Mouse (Mus musculus) retina, postnatal 7 days (tissue): ENCODE measurements at regions not wholly inside any gene's neighbourhood (a gene's known extent, or its start where the extent isn't known, plus 50 kb on each side); places are given as distances from the start of the nearest gene placed in this dataset.
A peak's percentile ranks its signal among the peaks of the same experiment; 100 is the strongest.

ENCODE experiments used
- DNase-seq: peaks from one replicate; pipeline ENCODE4 v3.0.0-alpha.2; 2012; ENCODE audit warnings: low read depth, low spot score

DNA sequence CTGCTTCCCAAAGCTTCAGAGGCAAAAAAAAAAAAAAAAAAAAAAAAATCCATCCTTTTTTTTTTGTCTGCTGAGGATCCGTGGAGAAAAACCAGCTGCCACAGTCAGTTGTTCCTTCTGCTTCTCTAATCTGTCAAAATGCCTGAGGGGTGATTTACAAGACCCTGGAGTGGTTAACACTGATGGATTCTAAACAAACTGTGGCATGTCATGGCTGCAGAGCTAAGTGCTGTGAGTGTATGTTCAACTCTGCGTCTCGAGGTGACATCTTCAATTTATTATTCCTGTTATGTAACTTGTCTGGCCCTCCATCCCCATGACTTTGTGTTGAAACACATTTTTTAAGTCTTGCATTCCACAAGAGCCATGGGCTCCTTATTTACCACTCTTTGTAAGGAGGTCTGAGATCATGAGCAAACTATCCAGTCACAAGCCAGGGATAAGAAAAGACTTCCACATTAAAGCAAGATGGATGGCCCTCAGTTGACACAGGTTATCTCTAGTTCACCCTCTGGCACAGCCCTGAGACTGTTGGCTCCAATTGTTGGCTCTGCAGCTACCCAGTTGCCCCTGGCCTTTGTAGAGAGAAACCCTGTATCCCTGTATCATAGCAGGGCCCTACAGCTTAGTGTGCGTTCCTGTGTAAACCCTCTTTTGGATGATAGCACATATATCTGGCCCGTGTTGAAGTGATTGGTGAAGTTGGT is 153.6 kb downstream of the Thbs2 start:
- no peak for DNase-seq

DNA sequence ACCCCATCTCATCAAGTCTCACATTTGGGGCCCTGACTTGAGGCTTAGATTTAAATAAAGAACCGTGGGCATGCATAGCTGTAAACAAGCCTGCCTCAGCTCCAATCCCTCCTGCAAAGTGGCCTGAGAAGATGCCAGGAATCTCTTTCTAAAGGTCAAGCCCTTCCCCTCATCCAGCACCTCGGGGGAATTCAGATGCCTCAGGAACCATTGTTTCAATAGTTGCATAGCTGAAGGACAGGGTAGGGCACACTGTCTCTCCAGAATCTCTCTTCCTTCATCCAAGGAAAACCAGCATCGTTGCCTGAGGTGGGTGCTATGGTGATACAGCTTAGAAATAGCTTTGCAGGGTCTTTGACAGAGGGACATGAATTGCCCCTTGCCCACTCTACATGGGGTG is 154.4 kb downstream of the Thbs2 start:
- DNase-seq, result no peak

DNA sequence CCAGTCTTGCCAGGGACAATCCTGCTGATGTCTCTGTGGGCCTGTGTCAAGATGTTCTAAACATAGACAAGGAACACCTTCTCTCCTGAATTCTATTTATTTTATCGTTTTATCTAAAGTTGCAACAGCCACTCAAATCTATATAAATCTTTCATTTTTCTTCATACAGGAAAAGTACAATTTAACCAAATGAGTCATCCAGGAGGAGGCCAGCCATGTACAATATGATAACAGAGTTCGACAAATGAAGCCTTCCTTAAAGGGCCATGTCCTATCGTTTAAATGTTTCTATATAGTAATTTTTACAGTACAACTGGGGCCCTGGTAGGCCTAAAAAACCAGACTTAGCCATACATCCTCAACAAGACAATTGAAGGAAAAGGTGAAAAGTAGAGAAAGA is 154.8 kb downstream of the Thbs2 start:
- no peak for DNase-seq

DNA sequence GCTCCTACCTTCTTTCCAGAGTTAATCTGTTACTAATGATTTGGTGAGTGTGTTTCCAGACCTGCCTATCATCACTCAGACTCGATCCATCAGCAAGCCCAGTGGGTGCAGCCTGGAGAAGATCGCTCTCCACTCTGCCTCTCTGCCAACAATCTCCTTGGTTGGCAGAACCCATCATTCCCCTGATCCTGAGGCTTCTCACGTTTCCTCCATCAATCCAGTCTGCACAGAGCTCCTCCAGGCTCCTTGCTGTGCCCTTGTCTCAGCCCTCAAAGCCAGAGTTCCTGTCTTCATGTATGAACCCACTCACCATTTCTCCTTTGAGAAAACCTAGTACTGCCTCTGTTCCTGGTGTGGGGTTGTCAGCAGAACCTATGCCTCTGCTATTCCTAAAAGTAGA is 155.5 kb downstream of the Thbs2 start:
- DNase-seq, result no peak

DNA sequence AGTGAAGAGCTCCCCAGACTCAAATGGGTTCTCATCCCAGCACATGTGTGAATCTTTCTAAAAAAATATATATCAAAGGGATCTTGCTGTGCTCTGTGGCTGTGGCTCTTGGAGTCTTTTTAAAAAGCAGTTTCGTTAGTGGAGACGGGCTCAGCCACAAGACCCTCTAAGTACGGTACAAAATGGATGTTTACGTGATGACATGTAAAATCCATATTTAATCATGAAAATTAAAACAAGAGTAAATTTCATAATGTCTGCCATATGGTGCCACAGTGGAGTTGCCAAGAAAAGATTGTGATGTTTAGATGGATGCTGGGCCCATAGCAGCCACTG is 161.1 kb downstream of the Thbs2 start:
- DNase-seq, result no peak

DNA sequence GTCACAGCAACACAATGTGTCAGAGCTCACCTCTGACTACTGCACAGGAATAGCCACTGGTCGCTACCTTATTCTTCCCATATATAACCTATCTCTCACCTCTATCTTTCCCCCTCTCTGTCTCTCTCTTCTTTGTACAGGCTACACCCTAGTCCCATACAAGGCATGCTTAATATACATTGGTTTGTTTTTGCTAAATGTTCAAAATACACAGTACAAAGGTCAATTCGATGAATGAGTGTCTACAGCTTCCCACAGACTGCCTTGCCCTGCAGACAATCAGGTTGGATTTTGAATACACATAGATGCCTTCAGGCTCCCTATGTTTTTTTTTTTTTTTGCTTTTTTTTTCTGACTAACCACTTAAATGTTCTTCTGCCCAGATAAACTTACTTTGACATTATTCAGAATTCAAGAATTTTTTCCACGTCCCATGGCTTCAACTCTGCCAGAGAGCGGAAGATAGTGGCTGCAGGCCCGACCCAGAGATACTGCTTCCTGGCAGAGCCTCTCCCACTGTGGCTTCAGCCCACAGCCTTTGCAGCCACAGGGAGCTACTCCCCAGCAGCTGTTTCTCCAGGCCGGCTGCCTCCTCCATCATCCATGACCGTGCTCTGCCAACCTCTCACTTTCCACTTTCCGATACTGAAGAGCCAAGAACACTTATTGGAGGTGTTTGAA is 161.6 kb downstream of the Thbs2 start:
- no peak for DNase-seq

DNA sequence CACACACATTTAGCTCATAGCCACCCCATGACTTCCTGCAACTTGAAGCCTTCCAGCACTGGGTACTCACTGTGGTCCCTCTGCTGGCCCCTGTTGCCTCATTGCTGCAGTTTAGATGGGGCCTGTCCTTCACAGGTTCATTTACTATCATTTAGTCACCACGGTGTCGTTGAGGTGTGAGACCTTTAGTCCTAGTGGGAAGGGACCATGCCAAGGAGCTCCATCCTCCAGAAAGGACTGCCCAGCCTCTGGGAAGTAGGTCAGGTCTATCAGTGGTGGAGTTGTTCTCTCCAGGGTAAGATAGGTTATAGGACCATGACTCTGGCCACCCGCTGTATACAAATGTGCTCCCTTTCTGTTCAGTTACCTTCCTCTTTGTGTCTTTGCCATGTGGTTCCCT is 162.2 kb downstream of the Thbs2 start:
- DNase-seq, result no peak

DNA sequence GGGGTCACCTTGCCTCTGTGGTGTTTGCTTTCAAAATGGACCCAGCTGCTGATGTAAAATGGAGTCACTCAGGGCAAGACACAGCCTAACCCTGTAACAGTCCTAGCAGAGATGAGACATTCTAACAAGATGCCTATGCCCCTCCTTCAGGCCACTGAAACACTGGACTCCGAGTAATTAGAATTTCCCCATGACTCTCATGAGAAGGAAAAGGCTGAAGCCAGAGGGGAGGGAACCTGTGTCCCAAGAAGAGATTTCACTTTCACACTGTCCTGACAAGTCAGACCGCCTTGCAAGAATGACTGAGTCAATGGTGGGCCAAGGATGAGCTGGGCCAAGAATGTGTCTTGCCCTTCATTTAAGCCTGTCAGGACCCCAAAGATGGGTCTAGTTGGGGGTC is 166.3 kb downstream of the Thbs2 start:
- no peak for DNase-seq

DNA sequence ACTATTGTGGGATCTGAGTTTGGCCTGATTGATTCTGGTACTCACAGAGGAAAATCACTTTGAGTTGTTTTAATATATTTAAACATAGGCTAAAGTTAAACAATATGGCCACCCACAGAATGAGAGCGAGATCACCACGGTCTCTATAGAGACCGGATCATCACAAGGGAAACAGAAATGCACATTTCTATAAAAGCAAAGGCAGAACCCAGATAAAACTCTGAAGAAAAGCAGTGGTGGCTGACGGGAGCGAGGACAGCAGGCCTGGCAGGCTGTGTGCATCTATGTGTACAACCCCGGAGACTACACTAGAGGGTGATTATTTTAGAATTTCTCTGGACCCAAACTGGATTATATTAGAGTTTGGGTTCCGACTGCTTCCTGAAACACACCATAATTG is 168.8 kb downstream of the Thbs2 start:
- no peak for DNase-seq

DNA sequence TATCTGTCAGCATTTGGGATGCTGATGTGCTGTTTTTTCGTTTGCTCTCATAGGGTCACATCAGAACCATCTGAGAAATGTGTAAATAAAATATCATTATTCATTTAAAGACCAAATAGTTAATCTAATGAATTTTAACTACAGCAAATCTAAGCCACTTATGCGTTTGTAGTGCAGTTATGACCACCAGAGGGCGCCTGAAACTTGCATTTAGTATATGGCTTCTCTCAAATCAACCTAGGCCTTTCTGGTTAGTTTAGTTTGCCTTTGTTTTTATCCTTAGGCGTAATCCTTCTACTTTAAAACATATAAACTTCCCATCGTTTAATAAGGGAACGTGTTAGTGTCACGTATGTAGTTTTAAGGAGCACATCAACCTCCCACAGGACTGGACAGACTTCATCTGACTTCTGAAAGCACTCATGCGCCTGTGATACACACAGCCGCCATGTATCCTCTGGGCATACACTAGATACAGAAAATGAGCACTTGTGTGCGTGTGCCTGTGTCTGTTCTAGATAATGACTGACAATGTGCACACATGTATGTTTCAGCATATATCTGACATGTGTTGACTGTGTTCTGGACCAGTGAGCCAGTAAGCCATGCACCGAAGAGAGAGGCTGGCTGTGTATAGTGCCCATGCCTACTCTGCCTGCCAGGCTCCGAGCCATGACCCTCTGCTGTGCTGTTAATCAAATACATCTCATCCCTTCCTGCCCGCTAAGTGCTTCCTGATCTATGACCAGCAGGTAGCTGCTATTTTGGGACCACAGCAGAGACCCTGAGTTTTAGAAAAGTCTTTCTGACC is 169.4 kb downstream of the Thbs2 start:
- peak; percentile 61 for DNase-seq

DNA sequence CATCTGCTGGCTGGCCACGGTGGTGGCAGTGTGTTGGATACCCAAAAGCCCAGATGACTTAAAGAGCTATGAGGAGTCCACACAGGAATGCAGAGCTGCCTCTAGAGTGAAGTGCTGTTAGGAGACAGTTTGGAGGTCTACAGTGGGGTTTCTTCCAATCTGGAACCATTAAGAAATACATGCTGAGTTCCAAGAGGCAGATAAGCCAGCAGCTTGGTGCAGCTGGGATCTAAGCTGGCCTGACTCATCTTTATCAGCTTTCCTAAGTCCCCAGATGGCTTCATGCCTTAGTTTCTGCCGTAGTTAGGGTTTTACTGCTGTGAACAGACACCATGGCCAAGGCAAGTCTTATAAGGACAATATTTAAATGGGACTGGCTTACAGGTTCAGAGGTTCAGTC is 172.0 kb downstream of the Thbs2 start:
- DNase-seq, result no peak

DNA sequence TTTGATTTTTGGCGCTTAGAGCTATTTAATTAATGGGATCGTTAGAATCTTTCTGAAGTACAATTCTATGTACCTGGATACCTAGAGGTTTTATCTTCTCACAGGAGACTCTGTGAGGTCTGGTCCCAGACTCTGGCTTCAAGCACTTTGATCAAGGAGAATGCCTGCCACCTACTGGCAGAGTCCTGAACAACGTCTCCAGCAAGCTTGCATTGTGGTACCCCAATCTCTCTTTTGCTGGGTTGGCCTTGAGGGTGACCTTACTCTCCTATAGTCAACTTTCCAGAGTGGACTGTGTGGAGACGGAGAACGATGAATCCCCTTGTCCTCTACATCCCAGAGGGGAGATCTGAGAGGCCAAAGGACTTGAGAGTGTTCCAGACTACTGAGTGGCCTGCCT is 173.5 kb downstream of the Thbs2 start:
- peak; percentile 60 for DNase-seq

DNA sequence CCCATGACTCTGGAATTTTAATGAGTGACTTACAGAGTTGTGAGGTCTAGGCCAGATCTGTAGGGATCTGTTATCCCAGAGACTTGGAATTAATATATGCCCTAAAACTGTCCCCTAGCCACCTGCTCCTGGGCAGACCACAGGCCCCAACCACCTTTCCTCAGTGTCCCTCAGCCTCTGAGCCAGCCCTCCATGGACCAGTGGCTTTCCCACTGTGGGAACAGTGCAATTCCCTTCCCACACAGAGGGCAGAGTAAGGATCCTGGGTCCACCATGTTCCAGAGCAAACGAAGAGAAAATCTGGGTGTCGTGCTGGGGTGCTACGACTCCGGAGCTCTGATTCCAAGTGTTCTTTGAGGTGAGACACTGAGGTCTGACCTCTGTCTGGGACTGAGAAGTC is 174.7 kb downstream of the Thbs2 start:
- no peak for DNase-seq

DNA sequence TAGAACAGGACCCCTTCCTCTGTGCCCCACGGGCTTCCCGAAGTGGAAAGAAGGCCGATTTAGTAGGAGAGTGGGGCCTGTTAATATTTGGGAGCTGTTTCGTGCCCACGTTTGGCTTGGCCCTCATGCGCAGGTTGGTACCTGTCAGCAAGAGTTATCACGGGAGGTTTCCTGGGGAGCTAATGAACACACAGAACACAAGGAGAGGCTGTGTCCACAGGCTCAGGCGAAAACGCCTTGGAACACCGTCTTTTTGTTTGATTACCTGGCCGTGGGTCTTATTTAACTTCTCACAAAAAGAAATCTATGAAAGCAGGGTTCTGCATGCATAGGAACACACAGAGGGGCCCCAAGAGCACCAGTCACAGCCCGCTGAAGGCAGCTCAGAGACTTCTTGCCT is 175.8 kb downstream of the Thbs2 start:
- DNase-seq, result no peak

DNA sequence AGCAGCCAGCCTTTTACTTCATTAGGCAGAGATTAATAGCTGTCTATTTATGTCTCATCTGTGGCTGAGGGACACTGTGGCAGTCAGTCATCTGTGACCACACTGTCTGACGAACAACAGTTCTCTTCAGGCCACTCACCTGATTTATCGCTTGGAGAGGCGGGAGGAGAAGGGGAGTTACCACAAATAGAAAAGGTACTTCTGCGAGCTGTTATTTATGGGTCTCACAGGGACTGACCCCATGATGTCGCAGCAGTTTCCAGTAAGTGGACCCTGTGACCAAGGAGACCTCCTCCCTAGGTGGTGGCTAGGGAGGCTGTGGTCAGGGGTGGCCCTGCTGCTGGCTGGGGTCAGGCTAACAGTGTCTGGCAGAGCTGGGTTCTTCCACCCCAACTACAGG is 176.7 kb downstream of the Thbs2 start:
- no peak for DNase-seq

DNA sequence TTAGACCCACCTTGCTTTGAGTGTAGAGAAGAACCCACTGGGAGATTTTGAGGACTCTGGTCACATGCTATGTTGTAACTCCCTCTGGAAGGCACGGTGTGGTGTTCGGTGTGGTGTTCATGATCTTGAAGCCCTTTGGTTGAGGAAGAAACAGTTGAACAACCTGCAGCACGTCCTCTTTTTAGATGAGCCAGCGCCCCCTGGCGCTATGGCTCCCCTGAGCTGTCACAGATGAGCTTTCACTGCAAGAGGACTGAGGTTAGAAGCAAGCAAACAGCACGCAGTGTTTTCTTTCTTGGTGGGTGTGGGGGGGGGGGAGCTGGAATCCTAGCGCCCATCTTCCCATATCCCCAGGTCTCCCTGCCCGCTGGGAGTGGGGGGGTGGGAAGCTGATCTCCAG is 177.9 kb downstream of the Thbs2 start:
- DNase-seq, result peak; percentile 46

DNA sequence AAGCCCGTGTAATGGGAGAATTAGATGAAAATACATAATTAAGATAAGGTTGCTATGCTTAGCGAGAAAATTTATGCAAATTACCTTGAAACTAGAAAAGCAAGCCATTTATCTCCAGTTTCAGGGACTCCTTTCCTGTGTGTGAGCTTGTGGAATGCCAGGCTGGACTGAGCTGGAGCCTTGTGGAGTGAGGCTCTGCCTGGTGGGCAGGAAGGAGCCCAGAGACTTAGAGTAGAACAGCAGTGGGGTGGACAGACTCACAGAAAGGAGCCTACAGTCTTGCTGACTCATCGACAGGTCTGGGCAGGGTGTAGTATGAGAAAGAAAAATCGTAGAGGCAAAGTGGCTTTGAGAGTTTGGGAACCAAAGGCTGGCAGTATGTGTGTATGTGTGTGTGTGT is 180.6 kb downstream of the Thbs2 start:
- DNase-seq, result no peak

DNA sequence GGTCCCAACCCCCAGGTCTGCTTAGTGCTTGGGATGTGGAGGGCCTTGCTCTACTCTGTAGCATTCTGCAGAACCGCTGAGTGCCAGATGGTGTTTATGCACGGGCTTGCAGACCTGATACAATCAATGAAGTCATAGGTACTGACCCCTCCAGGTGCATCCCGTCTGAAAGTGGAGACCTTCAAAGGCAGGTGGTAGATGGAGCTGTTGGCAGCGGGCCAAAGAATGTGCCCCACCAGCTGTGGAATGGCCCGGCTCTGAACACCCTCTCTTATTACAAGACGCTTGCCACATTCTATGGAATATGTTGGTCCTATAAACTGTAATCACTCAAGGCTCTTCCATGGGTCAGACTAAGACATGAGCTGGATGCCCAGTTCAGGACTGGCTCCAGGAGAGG is 183.5 kb downstream of the Thbs2 start:
- DNase-seq, result no peak

DNA sequence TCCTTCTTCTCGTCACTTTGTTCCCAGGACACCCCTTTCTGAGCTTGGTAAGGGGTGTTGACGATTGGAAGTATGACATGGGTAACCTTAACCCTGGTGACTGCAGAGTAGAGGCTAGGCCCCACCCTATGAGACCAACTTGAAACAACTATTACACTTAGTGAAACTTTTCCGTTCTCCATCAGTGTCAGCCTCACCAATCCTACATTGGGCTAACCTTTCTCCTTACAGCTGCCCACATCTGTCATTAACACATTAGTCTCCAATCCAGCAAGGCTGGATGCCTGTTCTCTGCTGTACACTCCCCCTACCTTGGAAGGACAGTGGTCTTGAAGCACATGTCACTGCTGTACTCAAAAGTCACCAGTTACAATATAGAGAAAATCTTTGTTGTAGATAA is 186.9 kb downstream of the Thbs2 start:
- DNase-seq, result no peak

DNA sequence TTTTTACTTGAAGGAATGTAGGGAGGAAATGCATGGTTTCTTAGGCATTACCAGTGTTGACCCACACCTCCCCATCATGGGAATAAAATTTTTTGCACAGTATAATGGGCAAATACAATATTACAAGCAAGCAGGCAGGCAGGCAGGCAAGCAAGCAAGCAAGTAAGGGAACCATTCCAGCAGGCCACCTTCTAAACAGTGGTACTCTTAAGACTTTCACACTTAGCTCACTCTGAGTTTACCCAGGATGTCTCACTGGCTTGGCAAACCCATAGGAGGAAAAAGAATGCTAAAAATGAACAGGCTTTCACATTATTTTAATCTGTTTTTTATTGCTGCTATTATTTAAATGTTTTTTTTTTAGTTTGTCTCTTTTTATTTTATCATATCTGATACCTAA is 187.9 kb downstream of the Thbs2 start:
- DNase-seq, result no peak

DNA sequence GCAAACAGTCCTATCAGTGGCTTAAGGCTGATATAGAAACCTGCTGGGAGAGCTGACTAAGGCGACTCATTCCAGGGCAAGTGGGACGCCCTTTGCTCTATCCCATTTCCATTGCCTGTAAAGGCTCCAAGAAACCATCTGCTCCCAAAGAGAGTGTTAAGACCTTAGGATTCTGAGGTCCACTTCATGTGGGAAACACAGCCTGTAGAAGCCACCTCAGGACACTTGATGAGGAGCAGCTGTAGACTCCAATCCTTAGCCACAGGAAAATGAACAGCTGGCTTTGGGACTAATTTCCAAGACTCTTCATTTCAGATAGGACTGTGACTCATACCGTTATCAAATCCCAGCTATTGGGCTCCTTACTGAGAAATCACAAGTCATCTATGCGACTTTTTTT is 188.6 kb downstream of the Thbs2 start:
- DNase-seq, result no peak

DNA sequence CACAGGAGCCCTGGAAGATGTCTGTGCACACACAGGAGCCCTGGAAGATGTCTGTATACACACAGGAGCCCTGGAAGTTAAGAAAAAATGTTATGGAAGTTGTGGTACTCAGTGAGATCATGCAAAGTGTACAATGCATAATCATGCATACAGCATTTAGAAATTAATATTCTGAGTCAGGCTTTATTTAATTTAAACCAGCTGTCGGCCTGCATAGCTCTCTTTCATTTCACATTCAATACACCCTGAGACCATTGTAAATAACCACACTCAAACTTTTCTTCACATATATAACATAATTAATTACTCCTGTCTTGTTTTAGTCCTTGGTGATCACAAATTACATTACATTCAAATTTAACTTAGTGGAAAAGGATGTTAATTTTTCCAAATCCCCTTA is 190.4 kb downstream of the Thbs2 start:
- DNase-seq, result no peak

DNA sequence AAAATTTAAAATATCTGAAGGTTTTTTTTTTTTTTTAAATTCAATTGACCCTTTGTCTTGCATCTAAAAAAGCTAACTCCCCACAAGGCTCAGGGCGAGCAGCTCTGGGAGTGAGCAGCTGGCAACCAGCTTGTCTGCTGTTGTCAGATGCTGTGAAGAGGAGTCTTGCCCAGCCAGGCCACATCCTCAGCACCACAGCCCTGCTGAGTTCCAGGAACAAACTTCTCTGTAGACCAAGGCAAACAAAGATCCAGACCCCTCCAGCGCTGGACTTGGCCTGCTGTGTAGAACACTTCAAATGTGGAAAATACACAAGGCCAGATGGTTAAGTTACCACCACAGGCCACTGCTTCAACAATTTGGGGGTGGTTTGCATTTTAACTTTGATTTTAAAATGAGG is 192.7 kb downstream of the Thbs2 start:
- no peak for DNase-seq
